Mouse (Mus musculus) frontal cortex, adult (tissue): ENCODE measurements around the gene Aig1.

Source experiments
- ATAC-seq: cut with Nextera tagmentation; 2 replicates; pipeline ENCODE4 v1.9.2; 2017; ENCODE audit warnings: mild to moderate bottlenecking, moderate library complexity, mixed read lengths; ENCODE audit not compliant: low TSS enrichment

Aig1 gene

GRCm38 (mm10) chr10:13702688-13703087 is 166.1 kb downstream of the Aig1 start:
- ATAC-seq = no peak

- ATAC-seq = no peak
These were observed 166.7 kb downstream of the Aig1 start for GRCm38 (mm10) chr10:13702043-13702442.

GRCm38 (mm10) chr10:13696326-13696725 is 172.5 kb downstream of the Aig1 start:
- no peak for ATAC-seq

GRCm38 (mm10) chr10:13693276-13693675 is 175.5 kb downstream of the Aig1 start:
- ATAC-seq = no peak

- no peak for ATAC-seq
These were observed 178.0 kb downstream of the Aig1 start for GRCm38 (mm10) chr10:13690773-13691172.

- ATAC-seq = no peak
These were observed 178.8 kb downstream of the Aig1 start for GRCm38 (mm10) chr10:13689841-13690590.

GRCm38 (mm10) chr10:13688386-13689120 is 180.2 kb downstream of the Aig1 start:
- ATAC-seq = 0 out of 2 replicates have a peak, but pooled peaks have one; percentile 7

- ATAC-seq = peak; percentile 74
These were observed 181.5 kb downstream of the Aig1 start for GRCm38 (mm10) chr10:13687182-13687810.

- ATAC-seq = no peak; the same call in 1 of the 2 replicates
These were observed 182.7 kb downstream of the Aig1 start for GRCm38 (mm10) chr10:13686127-13686526.

- no peak for ATAC-seq
These were observed 183.4 kb downstream of the Aig1 start for GRCm38 (mm10) chr10:13685366-13685765.

- no peak for ATAC-seq
These were observed 184.3 kb downstream of the Aig1 start for GRCm38 (mm10) chr10:13684452-13684851.

- ATAC-seq = peak; percentile 64
These were observed 186.2 kb downstream of the Aig1 start for GRCm38 (mm10) chr10:13682565-13682964.

- no peak for ATAC-seq
These were observed 191.3 kb downstream of the Aig1 start for GRCm38 (mm10) chr10:13677440-13677839.

GRCm38 (mm10) chr10:13675033-13675379 is 193.8 kb downstream of the Aig1 start:
- ATAC-seq = 0 out of 2 replicates have a peak, but pooled peaks have one; percentile 14

- ATAC-seq = peak; percentile 60
These were observed 194.3 kb downstream of the Aig1 start for GRCm38 (mm10) chr10:13674304-13675032.

GRCm38 (mm10) chr10:13667166-13667696 is 201.5 kb downstream of the Aig1 start:
- peak; percentile 44; the same call in 1 of the 2 replicates for ATAC-seq

- no peak for ATAC-seq
These were observed 205.3 kb downstream of the Aig1 start for GRCm38 (mm10) chr10:13663476-13663875.

- no peak for ATAC-seq
These were observed 209.0 kb downstream of the Aig1 start for GRCm38 (mm10) chr10:13659778-13660177.

GRCm38 (mm10) chr10:13653739-13654462 is 214.9 kb downstream of the Aig1 start:
- ATAC-seq = peak; percentile 45; the same call in 1 of the 2 replicates

GRCm38 (mm10) chr10:13653326-13653725 is 215.5 kb downstream of the Aig1 start:
- peak; percentile 81 for ATAC-seq

GRCm38 (mm10) chr10:13652061-13652460 is 216.7 kb downstream of the Aig1 start:
- ATAC-seq = no peak
